Mouse (Mus musculus) E14TG2a.4 (cell line): ENCODE results near the gene Taar2.

Source experiments
- CTCF ChIP-seq: conservative IDR thresholded peaks from 2 replicates; pipeline ENCODE4 v1.5.1; 2014; ENCODE audit warnings: low read length
- NANOG ChIP-seq: IDR thresholded peaks from 2 replicates; pipeline ENCODE4 v1.6.1; 2014; ENCODE audit warnings: borderline replicate concordance, low read length, mixed read lengths
- POU5F1 ChIP-seq: IDR thresholded peaks from 2 replicates; pipeline ENCODE4 v1.6.1; 2014; ENCODE audit warnings: low read length, borderline replicate concordance

GRCm38 (mm10) chr10:23948026-23948425, 9.7 kb downstream of the Taar2 start:
- TF ChIP-seq CTCF (no peak), NANOG (no peak), POU5F1 (no peak)
